Mouse (Mus musculus) megakaryocyte, embryonic 14.5 days (primary cell): ENCODE measurements around the gene Glipr1l1.
"Not testable (repeated sequence)": the region's sequence is repeated elsewhere in the genome, so short reads cannot be mapped to it uniquely, and the experiment has no call there.

Source experiments
- FLI1 ChIP-seq: IDR thresholded peaks from 2 replicates; pipeline ENCODE4 v1.6.1; 2012; ENCODE audit warnings: low read length, inconsistent platforms, mixed read lengths
- GATA1 ChIP-seq: IDR thresholded peaks from 3 replicates; pipeline ENCODE4 v1.6.1; 2012; ENCODE audit warnings: mixed read lengths, low read length, inconsistent platforms, borderline replicate concordance

DNA sequence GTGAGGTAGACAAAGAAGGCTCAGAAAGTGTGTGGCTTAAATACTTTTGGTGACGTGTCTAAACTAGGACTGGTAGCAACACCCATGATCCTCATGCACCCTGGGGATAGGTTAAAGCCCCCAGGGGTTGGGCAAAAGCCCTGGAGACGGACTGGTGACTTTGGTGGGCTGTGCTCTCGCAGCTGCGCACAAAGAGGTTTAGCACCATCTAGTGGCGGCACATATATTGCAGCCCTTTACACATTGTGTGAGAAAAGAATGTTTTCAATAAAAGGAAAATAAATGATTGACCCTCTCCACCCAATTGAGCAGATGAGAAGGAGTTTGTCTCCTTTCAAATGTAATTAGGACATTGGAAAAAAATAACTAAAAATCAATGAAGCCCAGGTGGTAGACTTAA, 45.8 kb downstream of the Glipr1l1 start:
- not testable (repeated sequence) for TF ChIP-seq GATA1, FLI1
